Mouse (Mus musculus) adrenal gland, postnatal 25 days (tissue): ENCODE measurements around the gene Gm5615. TPM values are rescaled to one million over a fixed set of nuclear protein-coding genes. Genes with fewer than 3 reads are reported as not detected.

ENCODE experiments used
- DNase-seq: peaks from one replicate; pipeline ENCODE4 v3.0.0; 2021; ENCODE audit warnings: mixed read lengths
- long read RNA-seq: library from polyadenylated mRNA; stranded (forward); transcript quantifications from one replicate; pipeline ENCODE4 v2.0.0, GENCODE M21; 2021
- total RNA-seq: library from RNA; stranded (reverse); gene quantifications from 2 replicates; pipeline ENCODE4 v1.2.3, GENCODE M21; 2021

Gene Gm5615
- total RNA-seq, result not detected in 2 replicates
- long read RNA-seq, result 0 reads

DNA sequence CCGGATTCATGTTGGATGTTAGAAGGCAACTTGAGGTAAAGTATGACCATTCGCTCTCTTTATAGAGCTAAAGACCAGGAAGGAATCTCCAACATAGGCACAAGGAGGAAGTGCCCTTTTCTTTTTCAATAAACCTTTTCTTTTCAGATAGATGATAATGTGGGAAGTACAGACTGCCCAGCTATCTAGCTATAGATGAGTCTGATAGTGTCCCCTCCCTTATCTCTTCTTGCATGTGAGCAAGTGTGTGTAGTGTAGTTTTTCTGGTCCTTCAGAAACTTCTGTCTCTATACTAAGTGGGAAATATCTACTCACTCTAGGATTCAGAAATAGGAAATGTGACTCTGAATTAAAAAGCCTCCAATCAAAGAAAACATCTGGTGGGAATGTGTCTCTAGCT lies at the start of gene Gm5615:
Gene Gm5615 (minus strand): TSS at position 101 of the 400 bp plus-strand sequence.
- no peak for DNase-seq

DNA sequence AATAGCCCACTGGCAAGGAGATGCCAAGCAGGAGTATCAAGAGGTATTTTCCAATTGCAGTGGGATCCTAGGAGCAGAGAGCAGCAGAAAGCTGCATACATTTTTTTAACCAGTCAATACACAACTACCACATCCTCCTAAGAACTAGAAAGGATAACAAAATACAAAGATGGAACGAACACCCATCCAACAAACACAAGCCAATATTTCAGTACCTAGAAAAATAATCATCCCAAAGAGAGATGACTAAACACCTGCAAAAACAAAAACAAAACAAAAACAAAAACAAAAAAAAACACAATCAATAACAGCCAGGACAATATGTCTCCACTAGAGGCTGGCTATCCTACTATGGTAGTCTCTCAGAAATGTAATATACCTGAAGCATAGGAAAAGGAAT lies 40.8 kb upstream of the Gm5615 start, which contains the start of gene Gm17689:
Gene Gm17689 (minus strand): TSS at position 101 of the 400 bp plus-strand sequence.
- no peak for DNase-seq

DNA sequence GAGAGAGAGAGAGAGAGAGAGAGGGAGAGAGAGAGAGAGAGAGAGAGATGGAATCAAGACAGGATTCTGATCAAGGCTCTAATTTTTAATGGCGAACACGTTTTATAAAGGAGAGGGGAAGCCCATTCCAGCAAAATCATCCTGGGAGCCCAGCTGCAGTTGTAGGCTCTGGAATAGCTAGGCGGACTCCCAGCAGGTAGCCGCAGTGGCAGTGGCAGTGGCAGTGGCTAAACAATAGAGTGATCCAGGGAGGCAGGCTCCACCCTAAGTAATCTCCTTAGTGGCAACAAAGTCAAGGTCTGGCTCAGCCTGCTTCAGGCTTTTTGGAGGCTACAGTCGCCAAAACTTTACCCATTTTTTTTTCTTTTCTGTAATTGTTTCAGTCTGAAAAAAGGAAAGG lies 37.6 kb downstream of the Gm5615 start:
- DNase-seq, result no peak

DNA sequence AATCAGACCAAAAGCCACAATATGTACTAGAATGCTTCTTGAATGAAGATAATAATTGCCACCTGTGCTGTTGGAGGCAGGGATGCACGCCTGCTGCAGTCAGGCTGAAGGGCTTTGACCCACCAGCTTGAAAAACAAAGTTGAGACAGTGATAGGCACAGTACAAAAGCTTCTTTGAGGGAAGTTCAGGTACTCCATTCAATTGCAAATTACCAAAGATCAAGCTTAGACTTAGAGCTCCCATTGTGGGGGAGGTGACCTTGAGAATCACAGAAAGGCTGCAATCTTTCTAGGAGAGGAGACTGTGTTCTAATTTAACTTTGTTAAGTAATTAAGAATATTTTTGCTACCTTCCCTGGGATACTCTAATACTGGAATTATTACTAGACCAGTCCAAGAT lies 45.9 kb downstream of the Gm5615 start:
- DNase-seq, result no peak

DNA sequence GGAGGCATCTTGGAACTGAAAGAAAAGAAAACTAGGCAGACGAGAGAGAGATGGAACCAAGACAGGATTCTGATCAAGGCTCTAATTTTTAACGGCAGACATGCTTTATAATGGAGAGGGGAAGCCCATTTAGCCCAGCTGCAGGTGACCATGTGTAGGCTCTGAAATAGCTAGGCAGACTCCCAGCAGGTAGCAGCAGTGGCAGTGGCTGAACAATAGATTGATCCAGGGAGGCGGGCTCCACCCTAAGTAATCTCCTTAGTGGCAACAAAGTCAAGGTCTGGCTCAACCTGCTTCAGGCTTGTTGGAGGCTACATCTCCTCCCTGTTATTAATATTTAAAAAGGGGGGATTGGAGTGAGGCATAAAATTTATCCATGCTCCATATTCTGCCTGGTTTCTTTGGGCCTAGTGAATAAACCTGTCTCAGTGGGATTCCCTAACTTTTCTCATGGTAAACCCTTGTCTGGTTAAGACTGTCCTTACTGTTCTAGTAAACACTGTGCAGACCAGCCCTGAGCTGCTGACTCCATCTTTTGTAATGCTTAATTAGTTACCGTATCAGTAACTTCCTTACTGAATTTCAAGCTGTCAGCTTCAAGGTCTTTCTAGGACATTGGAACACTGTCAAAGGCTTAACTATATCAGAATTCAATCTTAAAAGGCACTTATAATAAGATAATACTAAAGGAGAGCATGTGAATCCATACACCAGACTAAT lies 47.1 kb downstream of the Gm5615 start:
- no peak for DNase-seq

Other genes starting within 250 kb of the Gm5615 start
- not detected in 2 replicates for gene Gm7257, start 110.1 kb downstream of the Gm5615 start, total RNA-seq
- not detected in 2 replicates for gene Gm9513, start 66.3 kb downstream of the Gm5615 start, total RNA-seq
- not detected in 2 replicates for gene Gm17689, start 40.7 kb upstream of the Gm5615 start, total RNA-seq
- gene A630095E13Rik, start 101.4 kb upstream of the Gm5615 start, total RNA-seq, result not detected in 2 replicates
- not detected in 2 replicates for gene Acrv1, start 151.3 kb upstream of the Gm5615 start, total RNA-seq
- 5.8 and 8.1 TPM in 2 replicates for gene Chek1, start 185.1 kb upstream of the Gm5615 start, total RNA-seq
- 189 and 263 TPM in 2 replicates for gene Stt3a, start 225.7 kb upstream of the Gm5615 start, total RNA-seq